19 mouse cellular contexts compared by ENCODE assay signal in the genomic region with DNA sequence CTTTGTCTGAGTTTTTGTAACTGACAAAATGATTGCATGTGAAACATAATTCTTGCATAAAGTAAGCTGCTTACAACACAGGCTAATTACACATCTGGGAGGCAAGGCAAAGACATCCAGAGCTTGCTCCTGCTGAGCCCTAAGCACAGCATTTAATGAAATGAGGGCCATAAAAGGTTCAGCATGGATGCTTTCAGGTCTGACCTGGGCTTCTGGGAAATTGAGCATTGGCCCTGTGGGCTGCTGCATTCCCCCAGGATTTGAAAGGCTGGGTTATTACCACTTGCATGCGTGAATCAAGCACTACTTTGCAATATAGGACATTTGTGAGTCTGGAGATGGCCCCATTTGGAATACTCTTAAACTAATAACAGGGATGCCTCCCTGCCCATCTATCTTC.
DNase-seq lines count a peak whose midpoint lies in the region; ATAC-seq and TF ChIP-seq lines count a peak whose summit lies in the region.
"Had no signal": no experiment of that assay in that cellular context is flagged by ENCODE, and none has a peak within 500 bp of the region (broad histone marks: within the 10 kb centered on the region; RNA-seq: fewer than 3 reads in every experiment).

No protein-coding gene starts in this region.

- no peaks in the 10 kb centered on the region for H3K4me1 ChIP-seq in forebrain, embryonic 14.5 days (ENCODE audit: control insufficient read depth, insufficient read depth, low read length)
- peaks cover 8% of the 10 kb centered on the region for H3K4me1 ChIP-seq in forebrain, embryonic 12.5 days
- peaks cover 14% of the 10 kb centered on the region for H3K4me1 ChIP-seq in limb, embryonic 12.5 days (replicated peaks)
- H3K4me1 ChIP-seq in midbrain, embryonic 14.5 days (ENCODE audit: control insufficient read depth, insufficient read depth, low read length): 0 out of 2 replicates have a peak, but pooled peaks cover 3% of the 10 kb centered on the region
- H3K4me1 ChIP-seq: embryonic facial prominence, embryonic 13.5 days; heart, embryonic 13.5 days had no signal

- 22% methylated on average over 1 of the region's 1 CpGs for WGBS in forebrain, embryonic 14.5 days
- WGBS in forebrain, embryonic 12.5 days: 25% methylated on average over 1 of the region's 1 CpGs
- WGBS in limb, embryonic 12.5 days: 14% methylated on average over 1 of the region's 1 CpGs
- WGBS in midbrain, embryonic 14.5 days: 37% methylated on average over 1 of the region's 1 CpGs

- no peak overlapping the region for H3K4me2 ChIP-seq in forebrain, embryonic 14.5 days (ENCODE audit: low read length)
- no peak overlapping the region for H3K4me2 ChIP-seq in forebrain, embryonic 12.5 days
- no peak overlapping the region for H3K4me2 ChIP-seq in limb, embryonic 12.5 days
- H3K4me2 ChIP-seq in midbrain, embryonic 14.5 days (ENCODE audit: low read length): no peak overlapping the region
- H3K4me2 ChIP-seq: embryonic facial prominence, embryonic 13.5 days; heart, embryonic 13.5 days; hindbrain, embryonic 15.5 days had no signal

- H3K36me3 ChIP-seq in forebrain, embryonic 14.5 days (ENCODE audit: control insufficient read depth, insufficient read depth, low read length): no peaks in the 10 kb centered on the region
- H3K36me3 ChIP-seq in forebrain, embryonic 12.5 days (replicated peaks): no peaks in the 10 kb centered on the region
- H3K36me3 ChIP-seq in limb, embryonic 12.5 days: no peaks in the 10 kb centered on the region
- H3K36me3 ChIP-seq in midbrain, embryonic 14.5 days (ENCODE audit: control insufficient read depth, insufficient read depth, low read length): no peaks in the 10 kb centered on the region
- H3K36me3 ChIP-seq: embryonic facial prominence, embryonic 13.5 days; heart, embryonic 13.5 days; hindbrain, embryonic 15.5 days had no signal

- TF ChIP-seq POLR2A in brain, embryonic 14.5 days (IDR thresholded peaks at IDR 0.05; ENCODE audit: borderline replicate concordance, extremely low read depth, insufficient read depth, insufficient read length, poor library complexity, severe bottlenecking): no peak

- H3K9me3 ChIP-seq in forebrain, embryonic 14.5 days (replicated peaks; ENCODE audit: control insufficient read depth, low read length): no peaks in the 10 kb centered on the region
- H3K9me3 ChIP-seq in forebrain, embryonic 12.5 days: no peaks in the 10 kb centered on the region
- no peaks in the 10 kb centered on the region for H3K9me3 ChIP-seq in limb, embryonic 12.5 days
- no peaks in the 10 kb centered on the region for H3K9me3 ChIP-seq in midbrain, embryonic 14.5 days (ENCODE audit: control insufficient read depth, low read length)
- H3K9me3 ChIP-seq: embryonic facial prominence, embryonic 13.5 days; heart, embryonic 13.5 days; hindbrain, embryonic 15.5 days had no signal

- H3K9ac ChIP-seq in forebrain, embryonic 14.5 days (ENCODE audit: low read length): no peak overlapping the region
- H3K9ac ChIP-seq in forebrain, embryonic 12.5 days: no peak overlapping the region
- H3K9ac ChIP-seq in limb, embryonic 12.5 days (replicated peaks): no peak overlapping the region
- H3K9ac ChIP-seq in midbrain, embryonic 14.5 days (replicated peaks; ENCODE audit: low read length): no peak overlapping the region
- H3K9ac ChIP-seq: embryonic facial prominence, embryonic 13.5 days; heart, embryonic 13.5 days; hindbrain, embryonic 15.5 days had no signal

- H3K4me3 ChIP-seq in forebrain, embryonic 14.5 days (ENCODE audit: low read depth, low read length): no peak overlapping the region
- no peak overlapping the region for H3K4me3 ChIP-seq in forebrain, embryonic 12.5 days (replicated peaks)
- no peak overlapping the region for H3K4me3 ChIP-seq in limb, embryonic 12.5 days (replicated peaks)
- no peak overlapping the region for H3K4me3 ChIP-seq in midbrain, embryonic 14.5 days (replicated peaks; ENCODE audit: low read depth, low read length)
- H3K4me3 ChIP-seq: embryonic facial prominence, embryonic 13.5 days; heart, embryonic 13.5 days; hindbrain, embryonic 15.5 days had no signal

- no peak for TF ChIP-seq CTCF in brain, embryonic 14.5 days (IDR thresholded peaks at IDR 0.05; ENCODE audit: borderline replicate concordance, extremely low read depth, insufficient read depth, insufficient read length)

- no peak for ATAC-seq in forebrain, embryonic 14.5 days
- no peak for ATAC-seq in forebrain, embryonic 12.5 days (ENCODE audit: low FRiP score)
- peak; percentile 42; the same call in 1 of the 2 replicates for ATAC-seq in limb, embryonic 12.5 days (ENCODE audit: insufficient number of reproducible peaks, insufficient read depth, low FRiP score, low TSS enrichment, low read depth)
- ATAC-seq in midbrain, embryonic 14.5 days (ENCODE audit: low FRiP score, low TSS enrichment): no peak
- ATAC-seq: inflammation-experienced regulatory T-cells, adult 6 months; intestine, postnatal 0 days had no signal

- no peak overlapping the region for H3K27ac ChIP-seq in forebrain, embryonic 14.5 days (ENCODE audit: low read depth, low read length)
- no peak overlapping the region for H3K27ac ChIP-seq in forebrain, embryonic 12.5 days
- 0 out of 2 replicates have a peak overlapping the region, but pooled peaks have one; percentile 8 for H3K27ac ChIP-seq in limb, embryonic 12.5 days
- no peak overlapping the region for H3K27ac ChIP-seq in midbrain, embryonic 14.5 days (replicated peaks; ENCODE audit: low read depth, low read length)
- H3K27ac ChIP-seq: embryonic facial prominence, embryonic 13.5 days; heart, embryonic 13.5 days; hindbrain, embryonic 15.5 days had no signal

- peak; percentile 17 for DNase-seq in forebrain, embryonic 14.5 days (ENCODE audit: low spot score)
- peak; percentile 52 for DNase-seq in brain, embryonic 14.5 days (ENCODE audit: low read depth)
- DNase-seq in forelimb bud, embryonic 11.5 days (ENCODE audit: low read depth, low spot score): peak; percentile 77
- DNase-seq in midbrain, embryonic 14.5 days: no peak
- no peak for DNase-seq in lung, postnatal 36 days
- DNase-seq: adrenal gland, adult 2 months; cerebellum, adult 11-12 months; cerebellum, adult 9-11 months; cerebellum, postnatal 36 days; gastrocnemius, postnatal 36 days; heart, adult 11 months; heart, postnatal 36 days had no signal

- no peaks in the 10 kb centered on the region for H3K27me3 ChIP-seq in forebrain, embryonic 14.5 days (replicated peaks; ENCODE audit: control insufficient read depth, insufficient read depth, low read length)
- H3K27me3 ChIP-seq in forebrain, embryonic 12.5 days: no peaks in the 10 kb centered on the region
- H3K27me3 ChIP-seq in limb, embryonic 12.5 days: no peaks in the 10 kb centered on the region
- no peaks in the 10 kb centered on the region for H3K27me3 ChIP-seq in midbrain, embryonic 14.5 days (ENCODE audit: control insufficient read depth, insufficient read depth, low read length)
- H3K27me3 ChIP-seq: embryonic facial prominence, embryonic 13.5 days; heart, embryonic 13.5 days; hindbrain, embryonic 15.5 days had no signal

Comparison
In these comparisons a context has a peak if more than half of its experiments do, and no peak if none do; other contexts are left out.
1. DNase-seq: peak in forebrain, embryonic 14.5 days (single experiment), brain, embryonic 14.5 days (single experiment) and forelimb bud, embryonic 11.5 days (single experiment); none in midbrain, embryonic 14.5 days (single experiment) and lung, postnatal 36 days (single experiment).